Mouse (Mus musculus): ENCODE measurements around the gene Dlx2. TPM values are rescaled to one million over a fixed set of nuclear protein-coding genes. Genes with fewer than 3 reads are reported as not detected.

Gene Dlx2
- polyA plus RNA-seq, 1 experiment from 2014 or later, result 0.08 TPM

DNA sequence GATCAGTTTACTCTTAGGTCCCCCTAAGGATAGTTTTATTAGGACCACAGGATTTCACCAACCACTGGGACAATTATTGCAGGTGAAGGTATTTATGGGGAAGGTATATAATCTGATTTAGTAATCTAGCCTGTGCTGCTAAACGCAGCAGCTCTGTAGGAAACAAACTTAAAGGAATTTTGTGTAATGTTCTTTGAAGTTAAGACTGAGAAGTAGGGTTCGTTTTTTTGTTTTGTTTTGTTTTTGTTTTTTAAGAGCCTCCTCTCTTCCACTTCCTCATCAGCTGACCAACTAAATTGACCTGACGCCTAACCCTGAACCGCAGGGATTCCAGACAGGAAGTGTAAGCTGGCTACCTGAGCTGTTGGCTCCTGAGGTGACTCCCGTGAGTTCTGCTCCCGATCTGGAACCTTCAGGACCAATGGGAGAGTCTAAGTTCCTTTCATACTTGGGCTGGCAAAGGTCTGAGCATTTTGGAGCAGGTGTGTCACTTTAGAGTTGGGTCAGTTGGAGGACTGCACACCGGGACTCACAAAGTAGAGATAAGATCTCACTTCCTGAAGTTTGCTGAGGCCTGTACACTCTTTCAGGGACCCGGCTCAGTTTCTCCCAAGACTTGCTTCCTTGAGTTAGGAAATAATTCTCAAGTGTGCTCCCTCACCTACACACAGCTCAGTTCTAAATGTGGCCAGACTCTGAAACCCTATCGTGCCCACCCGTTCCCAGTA lies 19.8 kb downstream of the Dlx2 start:
- Histone ChIP-seq H3K4me3 (replicated peaks) (no peak overlapping the region), H3K9me3 (replicated peaks) (no peaks in the 10 kb centered on the region), H3K36me3 (no peaks in the 10 kb centered on the region), H3K4me1 (peaks cover 19% of the 10 kb centered on the region), H3K27me3 (replicated peaks) (peaks cover 93% of the 10 kb centered on the region), H3K4me2 (no peak overlapping the region), H3K9ac (replicated peaks) (no peak overlapping the region), H3K27ac (replicated peaks) (no peak overlapping the region)
- 5% methylated on average over 10 of the region's 10 CpGs for WGBS
- no peak for ATAC-seq (ENCODE audit: low FRiP score)

DNA sequence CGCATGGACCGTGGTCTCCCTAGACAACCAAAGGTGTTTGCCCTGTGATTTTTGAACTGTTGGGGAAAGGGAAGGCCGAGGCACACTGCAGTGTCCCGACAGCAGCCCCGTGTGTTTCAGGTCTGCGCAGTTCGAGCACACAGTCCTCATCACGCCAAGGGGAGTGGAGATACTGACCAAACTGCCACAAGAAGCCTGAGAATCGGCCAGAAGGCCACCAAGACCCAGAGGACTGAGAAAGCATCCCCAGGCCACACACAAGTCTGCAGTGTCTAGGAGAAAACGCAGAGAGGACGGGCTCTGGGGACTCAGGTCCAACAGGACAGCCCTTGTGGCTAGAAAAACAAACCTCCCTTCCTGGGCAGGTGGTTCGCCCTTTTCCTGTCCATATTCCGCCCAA lies 21.8 kb downstream of the Dlx2 start:
- no peak overlapping the region for H3K4me2 ChIP-seq
- H3K4me3 ChIP-seq (replicated peaks), result no peak overlapping the region
- no peak overlapping the region for H3K9ac ChIP-seq (replicated peaks)
- H3K27ac ChIP-seq (replicated peaks), result no peak overlapping the region
- WGBS, result 33% methylated on average over 13 of the region's 13 CpGs
- ATAC-seq (ENCODE audit: low FRiP score), result no peak
- peaks cover 90% of the 10 kb centered on the region for H3K27me3 ChIP-seq (replicated peaks)
- H3K36me3 ChIP-seq, result no peaks in the 10 kb centered on the region
- H3K4me1 ChIP-seq, result peaks cover 15% of the 10 kb centered on the region
- no peaks in the 10 kb centered on the region for H3K9me3 ChIP-seq (replicated peaks)

DNA sequence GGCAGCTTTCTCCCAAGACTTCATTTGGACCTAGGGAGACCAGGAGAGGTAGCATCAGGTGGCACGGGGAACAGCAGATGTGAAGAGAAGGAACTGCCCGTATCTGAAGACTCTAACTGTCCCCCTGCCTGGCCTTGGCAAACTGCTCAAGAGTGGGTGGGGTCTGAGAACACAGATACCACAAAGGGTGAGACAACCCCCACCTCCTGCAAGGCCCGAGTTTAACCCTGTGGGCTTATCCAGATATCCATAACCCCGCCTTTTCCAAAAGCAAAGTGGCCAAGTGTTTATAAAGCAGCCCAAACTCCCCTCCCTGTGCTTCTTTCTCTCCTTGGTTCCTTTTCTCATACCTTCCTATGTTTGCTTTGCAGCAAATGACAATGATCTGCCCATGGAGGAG lies 23.1 kb downstream of the Dlx2 start:
- Histone ChIP-seq H3K36me3 (no peaks in the 10 kb centered on the region), H3K4me1 (peaks cover 2% of the 10 kb centered on the region), H3K4me2 (no peak overlapping the region), H3K27ac (replicated peaks) (no peak overlapping the region), H3K9me3 (replicated peaks) (no peaks in the 10 kb centered on the region), H3K27me3 (replicated peaks) (peaks cover 85% of the 10 kb centered on the region), H3K9ac (replicated peaks) (no peak overlapping the region), H3K4me3 (replicated peaks) (no peak overlapping the region)
- WGBS, result 64% methylated on average over 4 of the region's 4 CpGs
- ATAC-seq (ENCODE audit: low FRiP score), result no peak

DNA sequence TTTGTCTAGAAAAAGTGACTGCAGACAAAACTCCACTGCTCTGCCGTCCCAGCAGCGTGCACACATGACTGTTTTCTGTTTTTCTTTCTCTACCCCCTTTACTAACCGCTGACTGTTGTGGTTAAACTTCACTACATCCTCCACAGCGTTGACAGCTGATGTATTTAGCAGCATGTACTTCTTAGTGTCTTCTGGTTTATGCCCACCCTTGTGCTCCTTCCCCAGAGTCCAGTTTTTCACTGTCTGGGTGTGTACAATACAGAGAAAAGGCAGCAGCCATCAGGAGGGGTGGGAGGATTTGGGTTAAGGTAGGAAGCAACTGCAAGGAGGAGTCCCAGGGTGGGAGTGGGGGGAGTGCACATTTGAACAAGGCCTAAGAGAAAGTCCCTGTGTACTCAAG lies 23.7 kb downstream of the Dlx2 start:
- Histone ChIP-seq H3K4me1 (no peaks in the 10 kb centered on the region), H3K4me2 (no peak overlapping the region), H3K9me3 (replicated peaks) (no peaks in the 10 kb centered on the region), H3K9ac (replicated peaks) (no peak overlapping the region), H3K27me3 (replicated peaks) (peaks cover 85% of the 10 kb centered on the region), H3K27ac (replicated peaks) (no peak overlapping the region), H3K4me3 (replicated peaks) (no peak overlapping the region), H3K36me3 (no peaks in the 10 kb centered on the region)
- no peak for ATAC-seq (ENCODE audit: low FRiP score)
- 69% methylated on average over 4 of the region's 4 CpGs for WGBS

DNA sequence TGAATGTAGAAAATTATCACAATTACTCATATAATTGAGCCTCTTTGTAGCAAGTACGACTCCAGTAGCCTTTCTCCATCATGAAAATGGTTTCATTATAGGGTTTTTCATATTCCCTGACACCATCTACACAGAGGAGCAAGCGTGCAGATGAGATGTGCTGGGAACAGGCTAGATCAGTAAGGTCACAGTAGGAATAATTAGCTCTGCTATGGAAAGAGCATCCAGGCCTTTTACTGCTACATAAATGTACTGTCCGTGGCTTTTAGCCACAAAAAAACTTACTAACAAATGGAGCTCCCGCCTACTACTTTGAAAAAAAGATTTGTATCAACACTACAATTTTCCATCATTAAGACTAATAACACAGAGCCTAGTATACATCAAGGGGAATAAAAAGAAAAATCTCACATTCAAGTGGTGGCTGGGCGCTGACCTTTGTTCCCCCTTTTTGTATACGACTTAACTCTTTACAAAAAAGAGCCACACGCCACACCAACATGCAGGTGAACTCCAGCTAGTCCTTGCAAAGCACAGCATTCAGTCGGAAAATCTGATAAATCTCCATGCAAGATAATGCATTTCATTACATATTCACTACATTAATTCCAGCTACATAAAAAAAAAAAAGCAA lies 29.0 kb downstream of the Dlx2 start:
- H3K36me3 ChIP-seq, result no peaks in the 10 kb centered on the region
- 41% methylated on average over 8 of the region's 8 CpGs for WGBS
- no peak overlapping the region for H3K4me2 ChIP-seq
- H3K27ac ChIP-seq (replicated peaks), result no peak overlapping the region
- H3K4me3 ChIP-seq (replicated peaks), result no peak overlapping the region
- H3K27me3 ChIP-seq (replicated peaks), result peaks cover 59% of the 10 kb centered on the region
- no peaks in the 10 kb centered on the region for H3K4me1 ChIP-seq
- no peak for ATAC-seq (ENCODE audit: low FRiP score)
- H3K9me3 ChIP-seq (replicated peaks), result no peaks in the 10 kb centered on the region
- no peak overlapping the region for H3K9ac ChIP-seq (replicated peaks)

DNA sequence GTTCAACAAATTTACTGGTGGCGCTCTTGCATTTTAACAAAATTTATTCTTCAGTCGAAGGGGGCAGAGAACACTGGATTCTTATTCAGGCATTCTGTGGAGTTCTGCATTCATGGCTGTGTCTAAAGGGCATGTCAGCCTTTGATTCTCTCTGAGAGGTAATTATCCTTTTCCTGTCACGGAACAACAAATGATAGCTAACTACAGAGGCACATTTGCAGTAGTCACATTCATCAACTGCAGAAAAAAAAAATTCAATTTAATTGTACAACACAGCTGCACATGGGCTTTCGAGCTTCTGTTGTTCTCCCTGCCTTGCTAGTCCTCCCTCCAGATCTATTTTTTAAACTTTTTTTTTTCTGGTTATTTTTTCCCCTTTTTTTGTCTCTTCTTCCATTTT lies 29.6 kb downstream of the Dlx2 start:
- no peak overlapping the region for H3K4me3 ChIP-seq (replicated peaks)
- H3K27ac ChIP-seq (replicated peaks), result no peak overlapping the region
- ATAC-seq (ENCODE audit: low FRiP score), result no peak
- no peaks in the 10 kb centered on the region for H3K9me3 ChIP-seq (replicated peaks)
- H3K9ac ChIP-seq (replicated peaks), result no peak overlapping the region
- H3K4me1 ChIP-seq, result no peaks in the 10 kb centered on the region
- WGBS, result 18% methylated on average over 4 of the region's 4 CpGs
- H3K4me2 ChIP-seq, result no peak overlapping the region
- H3K36me3 ChIP-seq, result no peaks in the 10 kb centered on the region
- peaks cover 53% of the 10 kb centered on the region for H3K27me3 ChIP-seq (replicated peaks)

DNA sequence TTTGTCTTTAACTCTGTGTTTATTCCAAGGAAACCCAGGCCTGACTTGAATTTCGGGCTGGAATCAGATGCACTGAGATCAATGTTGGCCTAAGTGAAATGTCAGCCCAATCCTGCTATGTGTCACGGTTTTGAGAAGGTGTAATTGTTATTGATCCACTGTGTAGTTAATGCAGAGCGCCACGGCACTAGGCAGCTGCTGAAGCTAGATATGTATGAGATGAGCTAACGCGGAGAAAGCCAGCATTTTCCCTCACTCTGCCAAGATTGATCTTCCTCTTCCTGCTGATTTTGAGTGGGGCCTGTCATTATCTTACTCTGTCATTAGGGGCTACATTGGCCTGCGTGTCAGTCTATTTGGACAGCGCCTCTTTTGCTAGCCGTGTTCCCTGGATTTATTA lies 34.2 kb downstream of the Dlx2 start:
- Histone ChIP-seq H3K9ac (replicated peaks) (no peak overlapping the region), H3K9me3 (replicated peaks) (no peaks in the 10 kb centered on the region), H3K27me3 (replicated peaks) (peaks cover 17% of the 10 kb centered on the region), H3K27ac (replicated peaks) (no peak overlapping the region), H3K4me1 (no peaks in the 10 kb centered on the region), H3K4me2 (no peak overlapping the region), H3K36me3 (no peaks in the 10 kb centered on the region), H3K4me3 (replicated peaks) (no peak overlapping the region)
- 63% methylated on average over 9 of the region's 9 CpGs for WGBS
- ATAC-seq (ENCODE audit: low FRiP score), result no peak

DNA sequence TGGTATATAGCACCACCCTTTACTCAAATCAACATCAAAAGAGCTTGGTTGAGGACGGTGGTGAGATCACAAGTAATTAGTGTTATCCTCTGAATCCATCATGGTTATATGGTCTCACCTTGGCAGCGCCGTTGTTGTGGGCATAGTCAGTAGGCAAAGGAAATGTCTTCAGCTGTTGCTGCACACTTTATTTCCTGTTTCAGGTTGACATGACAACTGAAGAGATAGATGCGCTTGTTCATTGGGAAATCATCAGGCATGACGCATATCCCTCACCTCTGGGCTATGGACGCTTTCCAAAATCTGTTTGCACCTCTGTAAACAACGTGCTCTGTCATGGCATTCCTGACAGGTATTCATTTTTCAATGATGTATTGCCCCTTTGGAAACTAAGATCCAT lies 35.3 kb downstream of the Dlx2 start:
- no peak overlapping the region for H3K9ac ChIP-seq (replicated peaks)
- H3K27me3 ChIP-seq (replicated peaks), result peaks cover 17% of the 10 kb centered on the region
- H3K9me3 ChIP-seq (replicated peaks), result no peaks in the 10 kb centered on the region
- H3K27ac ChIP-seq (replicated peaks), result no peak overlapping the region
- ATAC-seq (ENCODE audit: low FRiP score), result no peak
- no peak overlapping the region for H3K4me2 ChIP-seq
- WGBS, result 77% methylated on average over 7 of the region's 7 CpGs
- no peak overlapping the region for H3K4me3 ChIP-seq (replicated peaks)
- no peaks in the 10 kb centered on the region for H3K36me3 ChIP-seq
- H3K4me1 ChIP-seq, result no peaks in the 10 kb centered on the region

DNA sequence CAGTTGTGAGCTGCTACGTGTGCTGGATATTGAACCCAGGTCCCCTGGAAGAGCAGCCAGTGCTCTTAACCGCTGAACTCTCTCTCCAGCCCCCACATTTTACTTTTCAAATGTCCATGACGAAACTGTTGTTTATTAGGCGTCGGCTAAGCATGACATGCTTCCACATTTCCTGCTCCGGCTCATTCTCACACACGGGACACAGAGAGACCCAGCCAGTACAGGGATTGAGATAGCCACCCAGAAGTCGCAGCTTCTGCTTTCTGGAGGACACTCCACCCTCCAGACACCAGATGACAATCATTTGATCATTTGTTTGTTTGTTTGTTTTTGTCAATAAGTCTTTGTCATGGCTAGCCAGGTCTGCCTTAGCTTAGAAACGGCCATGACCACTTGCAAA lies 41.7 kb downstream of the Dlx2 start:
- no peaks in the 10 kb centered on the region for H3K9me3 ChIP-seq (replicated peaks)
- WGBS, result 71% methylated on average over 9 of the region's 9 CpGs
- H3K4me2 ChIP-seq, result no peak overlapping the region
- no peak overlapping the region for H3K27ac ChIP-seq (replicated peaks)
- no peaks in the 10 kb centered on the region for H3K36me3 ChIP-seq
- H3K27me3 ChIP-seq (replicated peaks), result no peaks in the 10 kb centered on the region
- no peaks in the 10 kb centered on the region; the same call in 1 of the 2 replicates for H3K4me1 ChIP-seq
- no peak overlapping the region for H3K9ac ChIP-seq (replicated peaks)
- ATAC-seq (ENCODE audit: low FRiP score), result no peak
- no peak overlapping the region for H3K4me3 ChIP-seq (replicated peaks)

DNA sequence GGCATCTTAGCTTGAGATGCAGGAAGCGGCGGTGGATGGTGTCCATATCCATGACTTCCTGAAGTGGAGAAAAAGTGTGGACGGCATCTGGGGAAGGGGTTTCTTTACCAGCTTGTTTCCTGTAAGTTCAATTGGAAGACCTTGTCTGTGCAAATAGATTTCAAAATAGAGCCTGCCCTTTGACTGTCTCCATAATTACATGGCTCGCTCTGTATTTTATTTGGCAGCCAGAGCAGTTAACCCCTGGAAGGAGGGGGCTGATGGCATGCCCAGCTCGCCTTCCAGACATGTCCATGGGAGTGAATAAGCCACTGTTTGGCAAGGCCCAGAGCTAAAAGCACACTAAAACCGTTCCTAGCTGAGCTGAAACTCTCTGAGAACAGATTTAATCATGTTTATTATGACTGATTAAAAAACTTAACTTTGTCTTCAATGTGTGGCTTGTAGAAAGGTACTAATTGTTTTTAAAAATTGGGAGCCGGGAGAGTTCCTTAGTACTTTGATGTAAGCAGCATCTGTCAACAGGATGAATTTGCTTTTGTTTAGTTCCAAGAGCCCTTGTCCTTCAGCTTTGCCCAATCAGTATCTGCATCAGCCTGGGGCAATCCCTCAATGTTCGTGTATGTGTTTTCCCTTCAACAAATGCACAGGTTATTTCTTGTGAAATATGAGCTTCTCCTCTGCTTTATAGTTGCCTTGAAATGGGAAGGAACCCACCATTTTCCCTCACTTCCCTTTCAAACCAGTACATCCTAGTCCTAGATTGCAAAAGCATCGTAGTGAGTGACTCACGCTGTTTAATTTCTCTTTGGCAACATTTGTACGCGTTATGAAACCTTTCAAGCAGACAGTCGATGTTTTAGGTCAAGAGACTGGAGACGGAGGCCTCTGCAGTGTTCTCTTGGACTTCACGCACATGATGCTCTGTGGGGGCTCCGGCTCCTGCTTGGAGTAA lies 47.0 kb downstream of the Dlx2 start:
- Histone ChIP-seq H3K4me1 (peaks cover 2% of the 10 kb centered on the region; the same call in 1 of the 2 replicates), H3K4me3 (replicated peaks) (no peak overlapping the region), H3K4me2 (no peak overlapping the region), H3K27ac (replicated peaks) (no peak overlapping the region), H3K9me3 (replicated peaks) (no peaks in the 10 kb centered on the region), H3K9ac (replicated peaks) (no peak overlapping the region), H3K27me3 (replicated peaks) (no peaks in the 10 kb centered on the region), H3K36me3 (no peaks in the 10 kb centered on the region)
- no peak for ATAC-seq (ENCODE audit: low FRiP score)
- 71% methylated on average over 16 of the region's 16 CpGs for WGBS

DNA sequence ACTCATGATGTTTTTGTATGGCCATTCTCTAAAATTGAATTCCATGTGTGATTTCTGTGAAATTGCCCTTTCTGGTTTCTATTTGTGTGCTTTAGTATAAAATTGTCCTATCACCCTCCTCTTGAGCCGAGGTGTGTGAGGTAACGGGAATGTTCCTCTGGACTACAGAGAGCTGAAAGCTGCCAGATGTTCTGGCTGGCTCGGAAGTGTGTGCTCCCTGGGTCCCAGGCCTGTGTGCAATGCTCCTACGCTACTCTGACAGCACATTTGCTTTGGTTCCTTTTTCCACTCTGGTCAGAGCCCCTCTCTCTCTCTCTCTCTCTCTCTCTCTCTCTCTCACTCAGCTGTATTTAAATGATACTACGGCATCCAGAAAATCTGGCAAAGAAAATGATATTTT lies 49.4 kb downstream of the Dlx2 start:
- ATAC-seq (ENCODE audit: low FRiP score), result no peak
- no peak overlapping the region for H3K9ac ChIP-seq (replicated peaks)
- no peaks in the 10 kb centered on the region for H3K27me3 ChIP-seq (replicated peaks)
- WGBS, result 66% methylated on average over 5 of the region's 5 CpGs
- H3K4me3 ChIP-seq (replicated peaks), result no peak overlapping the region
- H3K4me2 ChIP-seq, result no peak overlapping the region
- H3K36me3 ChIP-seq, result no peaks in the 10 kb centered on the region
- H3K4me1 ChIP-seq, result peaks cover 2% of the 10 kb centered on the region; the same call in 1 of the 2 replicates
- H3K27ac ChIP-seq (replicated peaks), result no peak overlapping the region
- H3K9me3 ChIP-seq (replicated peaks), result no peaks in the 10 kb centered on the region

Measured in neural tube, embryonic 15.5 days (tissue).